Mouse (Mus musculus): ENCODE results near the gene Cited2.

DNA sequence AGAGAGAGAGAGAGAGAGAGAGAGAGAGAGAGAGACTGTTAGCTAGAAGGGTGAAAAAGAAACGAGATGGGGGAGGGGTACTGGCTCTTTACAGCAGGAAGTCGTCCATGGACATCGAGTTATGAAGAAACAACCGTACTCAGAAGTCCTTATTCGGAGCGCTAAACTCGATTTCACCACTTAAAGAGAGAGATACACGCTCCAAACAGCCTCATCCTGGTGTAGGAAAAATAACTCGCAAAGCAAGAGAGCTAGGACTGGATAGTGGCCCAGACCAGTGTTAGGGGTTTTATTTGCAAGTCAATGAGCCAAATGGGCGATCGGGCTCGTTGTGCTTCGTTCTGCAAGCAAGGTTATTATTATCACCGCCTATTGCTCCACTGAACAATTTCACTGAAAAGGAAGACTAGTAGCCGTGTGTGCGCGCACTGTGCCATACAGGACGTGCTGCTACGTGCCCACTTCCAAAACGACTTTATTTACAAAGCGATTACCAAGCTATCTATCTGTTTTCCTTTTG lies 1.4 kb upstream of the Cited2 start:
- TF ChIP-seq CTCF (IDR thresholded peaks at IDR 0.05; ENCODE audit: low read depth, low read length) (no peak), POLR2A (IDR thresholded peaks at IDR 0.05; ENCODE audit: extremely low read depth, insufficient read depth, low read length) (no peak)

All from liver, adult 2 months (tissue).